Mouse (Mus musculus): ENCODE data around the gene Fam81a.

The Fam81a gene

GRCm38 (mm10) chr9:70049839-70050238 lies 92.5 kb downstream of the Fam81a start:
- peak; percentile 32 for DNase-seq (ENCODE audit: low read depth)

- no peak for DNase-seq (ENCODE audit: low read depth)
Measured at GRCm38 (mm10) chr9:70049416-70049783, 93.0 kb downstream of the Fam81a start.

GRCm38 (mm10) chr9:70048751-70049415 lies 93.5 kb downstream of the Fam81a start:
- DNase-seq (ENCODE audit: low read depth), result peak; percentile 27

GRCm38 (mm10) chr9:70048280-70048679 lies 94.1 kb downstream of the Fam81a start:
- DNase-seq (ENCODE audit: low read depth), result no peak

- DNase-seq (ENCODE audit: low read depth), result no peak
Measured at GRCm38 (mm10) chr9:70047839-70048238, 94.5 kb downstream of the Fam81a start.

GRCm38 (mm10) chr9:70046255-70046654 lies 96.1 kb downstream of the Fam81a start:
- no peak for DNase-seq (ENCODE audit: low read depth)

GRCm38 (mm10) chr9:70044865-70045264 lies 97.5 kb downstream of the Fam81a start:
- DNase-seq (ENCODE audit: low read depth), result no peak

- no peak for DNase-seq (ENCODE audit: low read depth)
Measured at GRCm38 (mm10) chr9:70042935-70043334, 99.4 kb downstream of the Fam81a start.

- no peak for DNase-seq (ENCODE audit: low read depth)
Measured at GRCm38 (mm10) chr9:70042137-70042536, 100.2 kb downstream of the Fam81a start.

GRCm38 (mm10) chr9:70040570-70040969 lies 101.8 kb downstream of the Fam81a start:
- DNase-seq (ENCODE audit: low read depth), result no peak

- no peak for DNase-seq (ENCODE audit: low read depth)
Measured at GRCm38 (mm10) chr9:70039597-70040385, 102.6 kb downstream of the Fam81a start.

Data from fibroblast of lung, adult 2 months (primary cell).